Mouse (Mus musculus) liver, postnatal 0 days (tissue): ENCODE results near the gene H2-Q6. TPM values are rescaled to one million over a fixed set of nuclear protein-coding genes. Genes with fewer than 3 reads are reported as not detected.

Experiments used
- ATAC-seq: fragments of 200-750 bp; cut with Nextera tagmentation; 2 replicates; pipeline ENCODE4 v1.8.0; 2017; ENCODE audit warnings: mild to moderate bottlenecking, moderate library complexity
- DNase-seq: peaks from one replicate; pipeline ENCODE4 v3.0.0-alpha.2; 2016
- H3K27ac ChIP-seq: fragments of 300-500 bp; sonication (generic); 2 replicates; pipeline ENCODE4 v1.5.1; 2014; ENCODE audit warnings: antibody characterized with exemption, moderate library complexity, mild to moderate bottlenecking, low read depth
- H3K27me3 ChIP-seq: fragments of 300-500 bp; sonication (generic); 2 replicates; pipeline ENCODE4 v1.6.1; 2014; ENCODE audit warnings: low read length, control low read depth, mixed read lengths; ENCODE audit not compliant: insufficient read depth
- H3K36me3 ChIP-seq: fragments of 300-500 bp; sonication (generic); replicated peaks from 2 replicates; pipeline ENCODE4 v1.6.1; 2014; ENCODE audit warnings: mild to moderate bottlenecking, control low read depth, low read length, moderate library complexity, mixed read lengths; ENCODE audit not compliant: insufficient read depth
- H3K4me1 ChIP-seq: fragments of 300-500 bp; sonication (generic); 2 replicates; pipeline ENCODE4 v1.6.1; 2014; ENCODE audit warnings: antibody characterized with exemption, mild to moderate bottlenecking, control low read depth; ENCODE audit not compliant: insufficient read depth
- H3K4me2 ChIP-seq: fragments of 300-500 bp; sonication (generic); 2 replicates; pipeline ENCODE4 v1.6.1; 2014; ENCODE audit warnings: low read depth, mild to moderate bottlenecking, low read length, moderate library complexity, mixed read lengths
- H3K4me3 ChIP-seq: fragments of 300-500 bp; sonication (generic); 2 replicates; pipeline ENCODE4 v1.5.1; 2014; ENCODE audit warnings: low read depth, low read length
- H3K9ac ChIP-seq: fragments of 300-500 bp; sonication (generic); replicated peaks from 2 replicates; pipeline ENCODE4 v1.6.1; 2014; ENCODE audit warnings: mild to moderate bottlenecking, moderate library complexity
- H3K9me3 ChIP-seq: fragments of 300-500 bp; sonication (generic); 2 replicates; pipeline ENCODE4 v1.6.1; 2016; ENCODE audit warnings: mild to moderate bottlenecking, control low read depth, low read length, mixed read lengths
- CTCF ChIP-seq: sonication (generic); IDR thresholded peaks from 2 replicates; pipeline ENCODE4 v1.5.1; 2016; ENCODE audit warnings: antibody characterized with exemption, low read depth
- EP300 ChIP-seq: IDR thresholded peaks from 2 replicates; pipeline ENCODE4 v1.6.1; 2016; ENCODE audit warnings: antibody characterized with exemption, low read depth, mild to moderate bottlenecking
- WGBS: fragments of 180-500 bp; shearing (Covaris S2); extraction: QIAGEN DNeasy Blood & Tissue Kit; methylation state at CpG from one replicate; pipeline ENCODE4 v1.1.7; 2014; ENCODE audit not compliant: insufficient replicate concordance; 5-methylcytosine and 5-hydroxymethylcytosine counted together
- polyA plus RNA-seq: library from polyadenylated mRNA; unstranded; fragments of >200 nt; fragmentation: Nextera tagmentation; extraction: Ambion mirVana; gene quantifications from 2 replicates; pipeline ENCODE4 v1.2.1, GENCODE M21; 2015

Gene H2-Q6
- polyA plus RNA-seq, 1 experiment from 2014 or later = 3.7 TPM

- peak; percentile 84 for ATAC-seq
- DNase-seq = peak; percentile 83
- peak within 1 kb of the TSS; percentile 93 for H3K27ac ChIP-seq
Measured at GRCm38 (mm10) chr17:35469842-35470751, 45.4 kb downstream of the H2-Q6 start, which contains the start of gene H2-Q10. Gene H2-Q10 (plus strand): TSS chr17:35470089.

More at GRCm38 (mm10) chr17:35469842-35470751, 45.4 kb downstream of the H2-Q6 start, which contains the start of gene H2-Q10:
- H3K4me2 ChIP-seq = peak within 1 kb of the TSS; percentile 63
- no peaks in the 10 kb centered on the region for H3K36me3 ChIP-seq
- no peaks in the 10 kb centered on the region; the same call in 1 of the 2 replicates for H3K4me1 ChIP-seq
- peaks cover 19% of the 10 kb centered on the region for H3K27me3 ChIP-seq
- H3K4me3 ChIP-seq = peak within 1 kb of the TSS; percentile 53
- TF ChIP-seq CTCF (no peak), EP300 (peak; percentile 14; the same call in 1 of the 2 replicates)
- no peaks in the 10 kb centered on the region for H3K9me3 ChIP-seq
- WGBS = 4% methylated on average over 62 of the region's 80 CpGs
- peak within 1 kb of the TSS; percentile 67 for H3K9ac ChIP-seq

Other genes starting within 250 kb of the H2-Q6 start
- gene Aif1, start 248.8 kb upstream of the H2-Q6 start, polyA plus RNA-seq = 34.1 and 39.1 TPM in 2 replicates
- 41.2 and 44.2 TPM in 2 replicates for gene Lst1, start 236.4 kb upstream of the H2-Q6 start, polyA plus RNA-seq
- gene Ltb, start 230.4 kb upstream of the H2-Q6 start, polyA plus RNA-seq = 5.3 and 6.0 TPM in 2 replicates
- gene Tnf, start 222.8 kb upstream of the H2-Q6 start, polyA plus RNA-seq = 0.59 and 0.75 TPM in 2 replicates
- gene Lta, start 219.5 kb upstream of the H2-Q6 start, polyA plus RNA-seq = not detected in 2 replicates
- gene Gm16181, start 204.0 kb upstream of the H2-Q6 start, polyA plus RNA-seq = 0.22 TPM in 2 replicates
- gene Atp6v1g2, start 191.2 kb upstream of the H2-Q6 start, polyA plus RNA-seq = 0.98 and 1.3 TPM in 2 replicates
- gene Nfkbil1, start 189.1 kb upstream of the H2-Q6 start, polyA plus RNA-seq = 4.1 and 4.4 TPM in 2 replicates
- gene Ddx39b, start 183.1 kb upstream of the H2-Q6 start, polyA plus RNA-seq = 79.6 and 87.2 TPM in 2 replicates
- gene H2-D1, start 162.1 kb upstream of the H2-Q6 start, polyA plus RNA-seq = 256 and 291 TPM in 2 replicates
- gene H2-Q1, start 104.4 kb upstream of the H2-Q6 start, polyA plus RNA-seq = 0.07 and 0.17 TPM in 2 replicates
- gene H2-Q2, start 82.6 kb upstream of the H2-Q6 start, polyA plus RNA-seq = 4.9 and 5.3 TPM in 2 replicates
- 4.1 and 5.6 TPM in 2 replicates for gene H2-Q4, start 45.2 kb upstream of the H2-Q6 start, polyA plus RNA-seq
- gene H2-Q7, start 14.3 kb downstream of the H2-Q6 start, polyA plus RNA-seq = 7.5 and 7.9 TPM in 2 replicates
- gene H2-Q10, start 45.2 kb downstream of the H2-Q6 start, polyA plus RNA-seq = 621 and 683 TPM in 2 replicates
- not detected in 2 replicates for gene Pou5f1, start 81.2 kb downstream of the H2-Q6 start, polyA plus RNA-seq
- gene Tcf19, start 92.0 kb downstream of the H2-Q6 start, polyA plus RNA-seq = 19.6 and 20.6 TPM in 2 replicates
- gene Cchcr1, start 92.2 kb downstream of the H2-Q6 start, polyA plus RNA-seq = 3.0 and 3.5 TPM in 2 replicates
- gene Psors1c2, start 108.4 kb downstream of the H2-Q6 start, polyA plus RNA-seq = 0.13 TPM in 1 of 2 replicates, not detected in the other
- not detected in 2 replicates for gene Cdsn, start 127.3 kb downstream of the H2-Q6 start, polyA plus RNA-seq
- gene 2300002M23Rik, start 142.6 kb downstream of the H2-Q6 start, polyA plus RNA-seq = not detected in 2 replicates
- gene Sfta2, start 176.7 kb downstream of the H2-Q6 start, polyA plus RNA-seq = not detected in 2 replicates
- not detected in 2 replicates for gene Gm9573, start 201.8 kb downstream of the H2-Q6 start, polyA plus RNA-seq
- gene Mucl3, start 218.8 kb downstream of the H2-Q6 start, polyA plus RNA-seq = not detected in 2 replicates
- 4.6 and 5.0 TPM in 2 replicates for gene Vars2, start 242.7 kb downstream of the H2-Q6 start, polyA plus RNA-seq
- gene Gtf2h4, start 248.9 kb downstream of the H2-Q6 start, polyA plus RNA-seq = 14.1 and 15.2 TPM in 2 replicates